Mouse (Mus musculus) small intestine, adult 2 months (tissue): ENCODE data around the gene Tm4sf19.

Experiments
- CTCF ChIP-seq: fragments of 200-500 bp; IDR thresholded peaks from 2 replicates; pipeline ENCODE4 v1.5.1; 2012; ENCODE audit warnings: low read depth, mild to moderate bottlenecking, control low read depth, inconsistent platforms, low read length, moderate library complexity, mixed read lengths; ENCODE audit not compliant: insufficient replicate concordance, insufficient read length; ENCODE audit errors: extremely low read depth
- POLR2A ChIP-seq: fragments of 200-500 bp; IDR thresholded peaks from 2 replicates; pipeline ENCODE4 v1.6.1; 2012; ENCODE audit warnings: low read depth, mild to moderate bottlenecking, control low read depth, inconsistent platforms, low read length, moderate library complexity

DNA sequence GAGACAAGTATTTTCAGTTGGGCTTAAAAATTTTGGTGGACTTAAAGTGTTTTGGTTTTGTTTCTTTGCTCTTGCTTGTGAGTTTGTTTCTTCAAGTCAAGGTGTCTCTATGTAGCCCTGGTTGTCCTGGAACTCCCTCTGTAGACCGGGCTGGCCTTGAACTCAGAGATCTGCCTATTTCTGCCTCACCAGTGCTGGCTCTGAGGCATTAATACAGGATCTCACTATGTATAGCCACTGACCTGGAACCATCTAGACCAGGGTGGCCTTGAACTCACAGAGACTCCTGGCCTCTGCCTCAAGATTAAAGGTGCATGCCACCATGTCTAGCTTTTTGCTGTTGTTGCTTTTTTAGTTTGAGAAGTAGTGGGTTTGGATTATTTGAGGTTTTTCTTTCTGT is 31.6 kb downstream of the Tm4sf19 start:
- no peak for TF ChIP-seq CTCF
- no peak for TF ChIP-seq POLR2A
